Mouse (Mus musculus): ENCODE results near the gene Ccnd3.
A peak's percentile ranks its signal among the peaks of the same experiment; 100 is the strongest.

GRCm38 (mm10) chr17:47595248-47596161 lies 90.7 kb downstream of the Ccnd3 start:
- TF ChIP-seq CTCF (IDR thresholded peaks at IDR 0.05; ENCODE audit: control insufficient read depth, insufficient read depth, low read length) = no peak
- peak; percentile 64; the same call in 1 of the 2 replicates for TF ChIP-seq POLR2A (IDR thresholded peaks at IDR 0.05; ENCODE audit: borderline replicate concordance, control insufficient read depth, low read depth, low read length)

All from bone marrow, adult 2 months (tissue).